Mouse (Mus musculus): ENCODE results near the gene Cipc.

GRCm38 (mm10) chr12:86973216-86973615, 26.4 kb downstream of the Cipc start:
- no peak for TF ChIP-seq POLR2A (IDR thresholded peaks at IDR 0.05; ENCODE audit: insufficient read depth, low read depth, low read length)
- no peak for TF ChIP-seq CTCF (IDR thresholded peaks at IDR 0.05)
- TF ChIP-seq EP300 (IDR thresholded peaks at IDR 0.05; ENCODE audit: insufficient read depth, low read depth, low read length) = no peak

Data from heart, adult 2 months (tissue).